Mouse (Mus musculus): ENCODE measurements around the gene Itln1.

Itln1 gene

GRCm38 (mm10) chr1:171473506-171473905 lies 61.6 kb downstream of the Itln1 start:
- in situ Hi-C loops (cut with MboI; ENCODE audit: unreplicated experiment in 2 of 2) = loop anchor here in 1 of 2 experiments (10.0 kb wide), 1 partner anchor 169 kb away; no protein-coding TSS in a partner anchor

DNA sequence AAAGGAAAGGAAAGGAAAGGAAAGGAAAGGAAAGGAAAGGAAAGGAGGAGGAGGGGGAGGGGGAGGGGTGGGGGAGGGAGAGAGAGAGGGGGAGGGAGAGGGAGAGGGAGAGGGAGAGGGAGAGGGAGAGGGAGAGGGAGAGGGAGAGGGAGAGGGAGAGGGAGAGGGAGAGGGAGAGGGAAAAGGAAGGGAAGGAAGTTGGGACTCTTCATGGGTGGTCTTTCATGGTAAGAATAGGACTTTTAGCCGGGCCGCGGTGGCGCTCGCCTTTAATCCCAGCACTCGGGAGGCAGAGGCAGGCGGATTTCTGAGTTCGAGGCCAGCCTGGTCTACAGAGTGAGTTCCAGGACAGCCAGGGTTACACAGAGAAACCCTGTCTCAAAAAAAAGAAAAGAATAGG lies 63.2 kb downstream of the Itln1 start:
- in situ Hi-C loops (cut with MboI; ENCODE audit: unreplicated experiment in 2 of 2) = loop anchor here in 1 of 2 experiments (10.0 kb wide), 1 partner anchor 167 kb away; no protein-coding TSS in a partner anchor

- in situ Hi-C loops (cut with MboI; ENCODE audit: unreplicated experiment in 2 of 2) = loop anchor here in 1 of 2 experiments (10.0 kb wide), 1 partner anchor 167 kb away; no protein-coding TSS in a partner anchor
Measured at GRCm38 (mm10) chr1:171471452-171471851, 63.6 kb downstream of the Itln1 start.

GRCm38 (mm10) chr1:171470896-171471295 lies 64.2 kb downstream of the Itln1 start:
- in situ Hi-C loops (cut with MboI; ENCODE audit: unreplicated experiment in 2 of 2) = loop anchor here in 1 of 2 experiments (10.0 kb wide), 1 partner anchor 166 kb away; no protein-coding TSS in a partner anchor

- in situ Hi-C loops (cut with MboI; ENCODE audit: unreplicated experiment in 2 of 2) = loop anchor here in 1 of 2 experiments (10.0 kb wide), 1 partner anchor 166 kb away; no protein-coding TSS in a partner anchor
Measured at GRCm38 (mm10) chr1:171470371-171470871, 64.7 kb downstream of the Itln1 start.

- in situ Hi-C loops (cut with MboI; ENCODE audit: unreplicated experiment in 2 of 2) = loop anchor here in 1 of 2 experiments (10.0 kb wide), 2 partner anchors 165 to 255 kb away; no protein-coding TSS in a partner anchor
Measured at GRCm38 (mm10) chr1:171469678-171470077, 65.4 kb downstream of the Itln1 start.
